Mouse (Mus musculus) G1E (cell line): ENCODE data around the gene Oard1. TPM values are rescaled to one million over a fixed set of nuclear protein-coding genes. Genes with fewer than 3 reads are reported as not detected.

Experiments
- ATAC-seq: 2 replicates; pipeline ENCODE4 v1.8.0; 2016; ENCODE audit warnings: mild to moderate bottlenecking; ENCODE audit not compliant: insufficient number of reproducible peaks, poor library complexity, low FRiP score, severe bottlenecking; ENCODE audit errors: extremely low read depth
- DNase-seq: peaks from one replicate; pipeline ENCODE4 v3.0.0; 2012; ENCODE audit warnings: low spot score
- H3K27me3 ChIP-seq: 2 replicates; pipeline ENCODE4 v1.6.1; 2012; ENCODE audit warnings: mild to moderate bottlenecking, low read length, inconsistent platforms; ENCODE audit not compliant: insufficient read depth
- H3K36me3 ChIP-seq: replicated peaks from 2 replicates; pipeline ENCODE3; 2012; ENCODE audit warnings: mild to moderate bottlenecking, inconsistent platforms
- H3K4me1 ChIP-seq: 2 replicates; pipeline ENCODE4 v1.6.1; 2012; ENCODE audit warnings: low read depth, low read length, inconsistent platforms, mixed read lengths; ENCODE audit not compliant: insufficient read depth
- H3K4me3 ChIP-seq: 2 replicates; pipeline ENCODE4 v1.5.1; 2012; ENCODE audit warnings: low read depth, mild to moderate bottlenecking, inconsistent platforms, low read length, moderate library complexity, mixed read lengths
- H3K9me3 ChIP-seq: replicated peaks from 2 replicates; pipeline ENCODE4 v1.6.1; 2012; ENCODE audit warnings: inconsistent platforms
- CTCF ChIP-seq: IDR thresholded peaks from 2 replicates; pipeline ENCODE4 v1.5.1; 2012; ENCODE audit warnings: low read depth, low read length, inconsistent platforms, mixed read lengths
- GATA1 ChIP-seq: IDR thresholded peaks from 2 replicates; pipeline ENCODE4 v1.6.1; 2012; ENCODE audit warnings: borderline replicate concordance, low read length, inconsistent platforms, mixed read lengths
- GATA2 ChIP-seq: IDR thresholded peaks from 2 replicates; pipeline ENCODE4 v1.6.1; 2012; ENCODE audit warnings: low read depth, low read length, inconsistent platforms, borderline replicate concordance
- POLR2AphosphoS5 ChIP-seq: IDR thresholded peaks from 2 replicates; pipeline ENCODE4 v1.6.1; 2012; ENCODE audit warnings: low read depth, low read length, inconsistent platforms; ENCODE audit not compliant: insufficient replicate concordance
- TAL1 ChIP-seq: conservative IDR thresholded peaks from 2 replicates; pipeline ENCODE4 v1.6.1; 2012; ENCODE audit warnings: low read depth, low read length, inconsistent platforms, mixed read lengths
- polyA plus RNA-seq: library from polyadenylated mRNA; stranded (reverse); fragments of >175 nt; gene quantifications from 2 replicates; pipeline ENCODE4 v1.2.3, GENCODE M21; 2012
- total RNA-seq, 2 experiments: library from RNA; stranded (forward) in 1 of 2; stranded (reverse) in 1 of 2; fragments of 200-1000 nt in 1 of 2; fragments of >200 nt in 1 of 2; fragmentation: Nextera tagmentation in 1 of 2; gene quantifications; 2 replicates each; pipeline ENCODE4 v1.2.3; 2014 to 2017

The Oard1 gene
- total and polyA plus RNA-seq, 3 experiments: 5.0 to 83.4 (median 34.3) TPM

DNA sequence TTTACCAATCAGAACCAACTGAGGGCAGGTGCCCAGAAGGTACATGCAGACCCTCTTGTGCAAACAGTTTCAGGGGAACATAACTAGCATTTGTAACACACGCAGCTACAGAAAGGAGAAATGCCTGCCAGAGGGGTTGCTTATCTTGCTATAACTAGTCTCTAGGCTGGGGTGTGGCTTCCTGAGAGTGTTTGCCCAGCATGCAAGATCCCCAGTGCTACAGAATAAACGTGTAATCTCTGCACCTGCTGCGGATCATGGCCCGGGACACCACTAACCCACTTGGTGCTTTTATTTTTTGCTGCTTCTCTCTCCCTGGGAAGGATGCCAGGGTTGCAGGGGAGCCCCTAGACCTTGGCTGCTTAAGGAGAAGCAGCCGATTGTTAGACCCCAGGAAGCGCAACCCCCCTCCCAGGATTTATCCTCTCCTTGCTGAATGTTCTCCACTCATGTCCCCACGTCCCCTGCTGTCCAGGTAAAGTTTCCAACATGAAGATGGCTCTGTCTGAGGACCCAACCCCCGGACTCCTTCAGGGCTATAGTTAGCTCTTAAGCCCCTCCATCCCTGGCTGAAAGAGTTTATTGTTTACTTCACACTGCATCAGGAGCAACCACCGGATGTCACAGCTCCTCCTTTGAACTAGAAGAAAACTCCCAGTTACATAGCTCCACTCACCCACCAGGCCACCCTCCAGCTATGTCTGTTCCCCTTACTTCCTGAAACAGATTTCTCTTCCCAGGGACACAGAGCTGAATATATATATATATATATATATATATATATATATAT, 16.2 kb downstream of the Oard1 start:
- Histone ChIP-seq H3K4me1 (peaks cover 43% of the 10 kb centered on the region), H3K4me3 (no peak overlapping the region), H3K27me3 (peaks cover 5% of the 10 kb centered on the region; the same call in 1 of the 2 replicates), H3K9me3 (no peaks in the 10 kb centered on the region), H3K36me3 (no peaks in the 10 kb centered on the region)
- DNase-seq: no peak
- no peak for TF ChIP-seq TAL1
- TF ChIP-seq GATA2: no peak
- TF ChIP-seq CTCF: no peak
- TF ChIP-seq GATA1: no peak
- no peak for TF ChIP-seq POLR2AphosphoS5
- peak; percentile 64 for ATAC-seq

DNA sequence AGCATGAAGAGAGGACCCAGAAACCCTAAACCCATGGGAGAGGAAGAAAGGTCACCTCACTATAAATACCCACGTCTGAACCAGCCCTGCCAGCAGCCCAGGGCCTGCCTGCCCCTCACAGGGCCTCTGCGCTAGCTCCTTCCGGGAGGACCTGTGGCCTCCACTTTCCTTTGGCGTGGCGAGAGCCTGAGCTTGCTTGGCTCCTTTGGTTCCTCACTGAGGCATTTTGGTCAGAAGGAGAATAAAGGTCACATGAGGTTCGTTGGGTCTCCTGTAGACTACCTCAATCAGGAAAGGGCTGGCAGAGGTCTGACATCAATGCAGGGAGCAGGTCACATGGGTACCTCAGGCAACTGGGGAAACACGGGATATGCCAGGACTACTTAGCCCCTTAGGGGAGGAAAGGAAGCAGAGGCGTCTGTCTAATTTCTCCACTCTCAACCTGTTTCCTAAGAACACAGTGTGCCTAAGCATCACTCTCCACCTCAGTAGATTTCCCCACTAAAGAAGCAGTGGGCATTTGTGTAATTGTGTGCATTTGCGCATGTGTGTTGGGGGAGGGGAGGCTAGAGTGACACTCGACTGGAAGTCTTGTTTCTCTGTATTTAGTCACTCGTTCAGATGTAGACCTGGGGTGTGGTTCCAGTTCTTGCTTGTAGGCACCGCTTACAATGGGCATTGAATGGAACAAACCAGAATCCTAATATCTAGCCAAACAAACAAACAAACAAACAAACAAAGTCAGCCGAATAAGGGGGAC, 17.4 kb downstream of the Oard1 start:
- ATAC-seq (no peak), DNase-seq (no peak)
- no peak overlapping the region for H3K4me3 ChIP-seq
- peaks cover 5% of the 10 kb centered on the region; the same call in 1 of the 2 replicates for H3K27me3 ChIP-seq
- peaks cover 34% of the 10 kb centered on the region for H3K4me1 ChIP-seq
- no peaks in the 10 kb centered on the region for H3K9me3 ChIP-seq
- no peaks in the 10 kb centered on the region for H3K36me3 ChIP-seq
- TF ChIP-seq CTCF (no peak), GATA2 (no peak), GATA1 (no peak)

DNA sequence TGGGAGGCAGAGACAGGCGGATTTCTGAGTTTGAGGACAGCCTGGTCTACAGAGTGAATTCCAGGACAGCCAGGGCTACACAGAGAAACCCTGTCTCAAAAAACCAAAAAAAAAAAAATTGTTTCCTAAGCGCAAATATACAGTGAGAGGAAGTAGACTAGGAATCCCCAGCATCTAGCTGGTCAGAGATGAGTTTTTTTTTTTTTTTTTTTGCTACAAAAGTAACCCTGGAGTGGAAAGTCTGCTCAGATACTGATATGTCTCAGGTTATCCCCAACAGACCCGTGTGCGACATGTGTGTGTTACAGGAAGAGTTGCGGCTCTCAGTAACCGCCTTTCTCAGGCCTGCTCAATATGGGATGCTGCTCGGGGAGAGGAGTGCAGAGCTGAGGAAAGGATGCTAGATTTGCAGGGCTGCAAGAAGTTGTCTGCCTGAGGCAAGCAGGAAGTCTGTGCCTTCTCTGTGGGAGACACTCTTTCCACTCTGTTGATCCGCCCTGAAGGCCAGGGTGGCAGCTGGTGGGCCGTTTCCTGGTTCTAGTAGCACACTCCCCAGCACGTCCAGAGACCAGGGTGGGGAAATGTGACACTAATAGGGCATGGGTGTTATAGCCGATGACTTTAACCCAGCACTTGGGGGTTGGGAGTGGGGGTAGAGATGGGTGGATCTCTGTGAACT, 18.2 kb downstream of the Oard1 start:
- Histone ChIP-seq H3K27me3 (peaks cover 6% of the 10 kb centered on the region; the same call in 1 of the 2 replicates), H3K4me3 (no peak overlapping the region), H3K9me3 (no peaks in the 10 kb centered on the region), H3K36me3 (no peaks in the 10 kb centered on the region), H3K4me1 (peaks cover 43% of the 10 kb centered on the region)
- DNase-seq (no peak), ATAC-seq (no peak)
- TF ChIP-seq POLR2AphosphoS5: no peak
- no peak for TF ChIP-seq GATA2
- TF ChIP-seq TAL1: no peak
- TF ChIP-seq GATA1: no peak
- no peak for TF ChIP-seq CTCF

DNA sequence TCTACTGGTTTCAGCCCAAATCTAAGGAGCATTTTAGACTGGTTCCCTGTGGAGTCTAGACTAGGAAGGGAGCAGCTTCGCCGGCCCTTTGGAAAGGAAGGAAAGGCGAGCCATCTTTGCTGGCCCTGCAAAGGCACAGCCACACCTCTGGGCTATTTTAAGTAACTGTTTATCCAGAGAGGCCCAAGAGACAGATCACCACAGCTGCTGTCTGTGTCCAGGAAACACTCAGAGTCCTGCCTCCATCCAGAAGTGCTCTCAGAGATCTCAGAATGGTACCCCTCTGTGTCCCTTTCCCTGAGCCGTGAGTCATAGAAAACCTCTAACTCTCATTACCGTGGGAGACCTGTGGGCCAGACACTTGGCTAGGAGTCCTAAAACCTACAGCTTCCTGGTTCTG, 20.6 kb downstream of the Oard1 start:
- Histone ChIP-seq H3K9me3 (no peaks in the 10 kb centered on the region), H3K27me3 (peaks cover 7% of the 10 kb centered on the region; the same call in 1 of the 2 replicates), H3K4me1 (peaks cover 38% of the 10 kb centered on the region), H3K36me3 (no peaks in the 10 kb centered on the region), H3K4me3 (no peak overlapping the region)
- no peak for ATAC-seq
- no peak for DNase-seq
- TF ChIP-seq GATA1: no peak
- no peak for TF ChIP-seq GATA2
- no peak for TF ChIP-seq POLR2AphosphoS5
- TF ChIP-seq CTCF: no peak
- TF ChIP-seq TAL1: no peak

DNA sequence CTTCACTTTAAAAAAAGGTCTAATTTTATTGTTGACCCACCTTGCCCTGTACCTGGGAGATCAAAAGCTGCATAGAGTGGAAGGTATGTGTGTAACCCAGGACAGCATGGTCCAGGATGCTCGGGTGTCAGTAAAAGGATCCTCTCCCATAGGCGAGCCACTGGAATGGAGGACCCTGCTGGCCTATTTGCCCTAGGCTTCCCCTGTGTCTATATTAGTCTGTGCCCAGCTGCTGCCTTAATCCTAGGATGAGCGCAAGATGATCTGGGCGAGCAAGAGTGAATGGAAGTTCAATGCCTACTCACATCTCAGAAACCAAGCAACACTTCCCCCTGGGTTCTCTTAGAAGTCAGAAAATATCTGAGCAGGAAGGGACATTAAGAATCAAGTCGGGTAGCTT, 21.2 kb downstream of the Oard1 start:
- Histone ChIP-seq H3K4me3 (no peak overlapping the region), H3K9me3 (no peaks in the 10 kb centered on the region), H3K36me3 (no peaks in the 10 kb centered on the region), H3K27me3 (peaks cover 7% of the 10 kb centered on the region; the same call in 1 of the 2 replicates), H3K4me1 (peaks cover 31% of the 10 kb centered on the region)
- TF ChIP-seq CTCF (no peak), GATA2 (no peak), POLR2AphosphoS5 (no peak), TAL1 (no peak), GATA1 (no peak)
- no peak for DNase-seq
- no peak for ATAC-seq

DNA sequence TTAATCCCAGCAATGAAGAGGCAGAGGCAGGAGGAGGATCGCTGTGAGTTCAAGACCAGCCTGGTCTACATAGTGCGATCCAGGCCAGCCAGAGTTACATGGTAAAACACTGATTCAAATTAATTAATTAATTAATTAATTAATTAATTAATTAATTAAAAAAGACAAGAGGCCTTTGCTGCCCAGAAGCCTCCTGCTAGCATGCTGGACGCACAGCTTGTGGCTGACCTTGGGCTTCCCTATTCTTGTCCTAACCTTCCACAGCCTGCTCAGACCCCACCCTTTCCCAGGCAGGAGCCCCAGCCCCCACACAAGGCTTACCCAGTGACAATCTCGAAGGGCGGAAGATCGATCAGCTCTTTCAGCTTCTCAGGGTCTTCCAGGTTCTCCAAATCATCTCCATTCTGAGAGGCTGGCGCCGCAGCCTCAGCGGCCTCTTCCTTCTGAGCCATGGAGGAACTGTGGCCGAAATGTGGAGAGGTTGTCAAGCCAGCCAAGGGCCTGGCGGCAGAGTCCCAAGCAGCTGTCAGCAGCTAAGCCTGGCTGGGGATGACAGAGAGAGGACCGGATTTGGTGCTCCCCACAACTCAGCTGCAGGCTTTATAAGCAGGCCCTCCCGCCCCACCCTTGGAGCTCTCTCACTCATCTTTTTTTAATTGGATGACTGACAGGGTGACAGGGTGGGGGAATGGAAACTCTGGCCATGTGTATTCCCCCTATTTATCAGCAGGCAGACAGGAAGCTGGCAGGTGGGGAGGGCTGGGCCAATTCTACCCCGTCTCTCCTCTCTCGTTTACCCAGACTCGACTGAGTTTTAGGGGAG, 22.6 kb downstream of the Oard1 start, which contains the start of gene Apobec2:
Apobec2 (minus strand) TSS at position 773 of the 823 bp plus-strand sequence.
- no peak within 1 kb of the TSS for H3K4me3 ChIP-seq
- ATAC-seq (no peak), DNase-seq (no peak)
- peaks cover 22% of the 10 kb centered on the region for H3K4me1 ChIP-seq
- TF ChIP-seq GATA2 (no peak), POLR2AphosphoS5 (no peak), CTCF (no peak), TAL1 (no peak), GATA1 (no peak)
- no peaks in the 10 kb centered on the region for H3K36me3 ChIP-seq
- H3K27me3 ChIP-seq: peaks cover 7% of the 10 kb centered on the region; the same call in 1 of the 2 replicates
- no peaks in the 10 kb centered on the region for H3K9me3 ChIP-seq
